Mouse (Mus musculus) C2C12 (cell line): Measurements from ENCODE around the gene Clrn3.

Experiments
- CTCF ChIP-seq: IDR thresholded peaks from one replicate; pipeline ENCODE4 v1.5.1; 2011; ENCODE audit not compliant: control insufficient read depth, insufficient read depth, insufficient read length
- MAX ChIP-seq: IDR thresholded peaks from one replicate; pipeline ENCODE4 v1.6.1; 2011; ENCODE audit warnings: mild to moderate bottlenecking, control low read depth
- MYOD1 ChIP-seq: IDR thresholded peaks from one replicate; pipeline ENCODE4 v1.6.1; 2011; ENCODE audit warnings: low read depth; ENCODE audit not compliant: control insufficient read depth, insufficient read length
- USF1 ChIP-seq: IDR thresholded peaks from one replicate; pipeline ENCODE4 v1.6.1; 2011; ENCODE audit warnings: low read depth, mild to moderate bottlenecking, control low read depth, moderate library complexity

GRCm38 (mm10) chr7:135553550-135553949 lies 25.1 kb upstream of the Clrn3 start:
- TF ChIP-seq CTCF (no peak), MYOD1 (no peak), MAX (no peak), USF1 (no peak)
